Mouse (Mus musculus) kidney, embryonic 14.5 days (tissue): Measurements from ENCODE around the gene Atp8b3. TPM values are rescaled to one million over a fixed set of nuclear protein-coding genes. Genes with fewer than 3 reads are reported as not detected.
A peak's percentile ranks its signal among the peaks of the same experiment; 100 is the strongest.

Experiments used
- ATAC-seq: fragments of 200-750 bp; cut with Nextera tagmentation; 2 replicates; pipeline ENCODE4 v1.8.0; 2017; ENCODE audit warnings: moderate number of reproducible peaks, mild to moderate bottlenecking, moderate TSS enrichment, moderate library complexity; ENCODE audit not compliant: low FRiP score, low TSS enrichment
- H3K27ac ChIP-seq: fragments of 300-500 bp; sonication (generic); 2 replicates; pipeline ENCODE4 v1.5.1; 2014; ENCODE audit warnings: low read depth, mild to moderate bottlenecking, low read length, moderate library complexity, mixed read lengths
- H3K27me3 ChIP-seq: fragments of 300-500 bp; sonication (generic); 2 replicates; pipeline ENCODE4 v1.6.1; 2014; ENCODE audit warnings: mild to moderate bottlenecking, low read length; ENCODE audit not compliant: control insufficient read depth, insufficient read depth
- H3K36me3 ChIP-seq: fragments of 300-500 bp; sonication (generic); 2 replicates; pipeline ENCODE4 v1.6.1; 2014; ENCODE audit warnings: low read length, mixed read lengths; ENCODE audit not compliant: control insufficient read depth, insufficient read depth
- H3K4me1 ChIP-seq: fragments of 300-500 bp; sonication (generic); 2 replicates; pipeline ENCODE4 v1.6.1; 2014; ENCODE audit warnings: low read length, mixed read lengths; ENCODE audit not compliant: control insufficient read depth, insufficient read depth
- H3K4me2 ChIP-seq: fragments of 300-500 bp; sonication (generic); replicated peaks from 2 replicates; pipeline ENCODE4 v1.6.1; 2014; ENCODE audit warnings: low read depth, mild to moderate bottlenecking, low read length
- H3K4me3 ChIP-seq: fragments of 300-500 bp; sonication (generic); 2 replicates; pipeline ENCODE4 v1.5.1; 2014; ENCODE audit warnings: mild to moderate bottlenecking, low read length
- H3K9ac ChIP-seq: fragments of 300-500 bp; sonication (generic); 2 replicates; pipeline ENCODE4 v1.6.1; 2014; ENCODE audit warnings: low read depth, mild to moderate bottlenecking, low read length, moderate library complexity
- H3K9me3 ChIP-seq: fragments of 300-500 bp; sonication (generic); 2 replicates; pipeline ENCODE4 v1.6.1; 2016; ENCODE audit warnings: low read length; ENCODE audit not compliant: control insufficient read depth
- WGBS: fragments of 180-500 bp; shearing (Covaris S2); extraction: QIAGEN DNeasy Blood & Tissue Kit; methylation state at CpG from one replicate; pipeline ENCODE4 v1.1.7; 2014; 5-methylcytosine and 5-hydroxymethylcytosine counted together
- polyA plus RNA-seq: library from polyadenylated mRNA; unstranded; fragments of >200 nt; fragmentation: Nextera tagmentation; extraction: Ambion mirVana; gene quantifications from 2 replicates; pipeline ENCODE4 v1.2.1, GENCODE M21; 2014

Gene Atp8b3
- polyA plus RNA-seq, 1 experiment from 2014 or later = 0.22 TPM

GRCm38 (mm10) chr10:80496421-80496820 is 42.5 kb downstream of the Atp8b3 start:
- Histone ChIP-seq H3K4me1 (peaks cover 10% of the 10 kb centered on the region; the same call in 1 of the 2 replicates), H3K9ac (no peak overlapping the region), H3K27me3 (peaks cover 100% of the 10 kb centered on the region), H3K36me3 (no peaks in the 10 kb centered on the region), H3K4me2 (no peak overlapping the region), H3K9me3 (no peaks in the 10 kb centered on the region), H3K27ac (no peak overlapping the region), H3K4me3 (no peak overlapping the region)
- WGBS = under 1% methylated on average over 20 of the region's 20 CpGs
- no peak for ATAC-seq

- no peak overlapping the region for H3K9ac ChIP-seq
- no peak overlapping the region for H3K27ac ChIP-seq
- H3K9me3 ChIP-seq = no peaks in the 10 kb centered on the region
- H3K4me1 ChIP-seq = peaks cover 10% of the 10 kb centered on the region; the same call in 1 of the 2 replicates
- ATAC-seq = no peak
- peak overlapping the region; percentile 36 for H3K4me3 ChIP-seq
- 0% methylated on average over 29 of the region's 35 CpGs for WGBS
- H3K4me2 ChIP-seq = peak overlapping the region; percentile 52
- peaks cover 100% of the 10 kb centered on the region for H3K27me3 ChIP-seq
- H3K36me3 ChIP-seq = no peaks in the 10 kb centered on the region
These were observed 43.0 kb downstream of the Atp8b3 start for GRCm38 (mm10) chr10:80495901-80496300.

GRCm38 (mm10) chr10:80494732-80495131 is 44.2 kb downstream of the Atp8b3 start, which contains the start of gene Onecut3:
Onecut3 (plus strand) TSS chr10:80494835.
- peak within 1 kb of the TSS; percentile 52 for H3K4me2 ChIP-seq
- H3K27ac ChIP-seq = no peak within 1 kb of the TSS
- no peaks in the 10 kb centered on the region for H3K9me3 ChIP-seq
- 0 out of 2 replicates have a peak within 1 kb of the TSS, but pooled peaks have one; percentile 14 for H3K9ac ChIP-seq
- 0 out of 2 replicates have a peak, but pooled peaks have one; percentile 41 for ATAC-seq
- peak within 1 kb of the TSS; percentile 36 for H3K4me3 ChIP-seq
- peaks cover 13% of the 10 kb centered on the region; the same call in 1 of the 2 replicates for H3K4me1 ChIP-seq
- WGBS = 2% methylated on average over 34 of the region's 42 CpGs
- peaks cover 100% of the 10 kb centered on the region for H3K27me3 ChIP-seq
- H3K36me3 ChIP-seq = no peaks in the 10 kb centered on the region

- H3K4me1 ChIP-seq = peaks cover 6% of the 10 kb centered on the region; the same call in 1 of the 2 replicates
- peaks cover 4% of the 10 kb centered on the region; the same call in 1 of the 2 replicates for H3K9me3 ChIP-seq
- H3K36me3 ChIP-seq = no peaks in the 10 kb centered on the region
- peaks cover 95% of the 10 kb centered on the region for H3K27me3 ChIP-seq
- no peak overlapping the region for H3K4me2 ChIP-seq
- no peak overlapping the region for H3K27ac ChIP-seq
- no peak overlapping the region for H3K9ac ChIP-seq
- ATAC-seq = no peak
- WGBS = under 1% methylated on average over 22 of the region's 22 CpGs
- H3K4me3 ChIP-seq = no peak overlapping the region
These were observed 48.9 kb downstream of the Atp8b3 start for GRCm38 (mm10) chr10:80490051-80490450.

GRCm38 (mm10) chr10:80486862-80487379 is 52.0 kb downstream of the Atp8b3 start:
- WGBS = 82% methylated on average over 7 of the region's 7 CpGs
- H3K27me3 ChIP-seq = peaks cover 90% of the 10 kb centered on the region
- H3K27ac ChIP-seq = no peak overlapping the region
- H3K4me1 ChIP-seq = 0 out of 2 replicates have a peak, but pooled peaks cover 3% of the 10 kb centered on the region
- no peaks in the 10 kb centered on the region for H3K36me3 ChIP-seq
- no peak overlapping the region for H3K4me3 ChIP-seq
- H3K4me2 ChIP-seq = no peak overlapping the region
- no peak overlapping the region for H3K9ac ChIP-seq
- ATAC-seq = no peak
- H3K9me3 ChIP-seq = peaks cover 4% of the 10 kb centered on the region; the same call in 1 of the 2 replicates

GRCm38 (mm10) chr10:80481002-80481401 is 57.9 kb downstream of the Atp8b3 start:
- no peaks in the 10 kb centered on the region for H3K36me3 ChIP-seq
- no peaks in the 10 kb centered on the region for H3K9me3 ChIP-seq
- H3K4me3 ChIP-seq = no peak overlapping the region
- no peaks in the 10 kb centered on the region for H3K4me1 ChIP-seq
- H3K27ac ChIP-seq = no peak overlapping the region
- H3K4me2 ChIP-seq = no peak overlapping the region
- ATAC-seq = no peak
- 13% methylated on average over 5 of the region's 5 CpGs for WGBS
- no peak overlapping the region for H3K9ac ChIP-seq
- peaks cover 47% of the 10 kb centered on the region for H3K27me3 ChIP-seq

GRCm38 (mm10) chr10:80478531-80478930 is 60.4 kb downstream of the Atp8b3 start:
- Histone ChIP-seq H3K36me3 (no peaks in the 10 kb centered on the region), H3K27ac (no peak overlapping the region), H3K4me1 (no peaks in the 10 kb centered on the region), H3K9ac (no peak overlapping the region), H3K9me3 (no peaks in the 10 kb centered on the region), H3K4me3 (no peak overlapping the region), H3K27me3 (peaks cover 23% of the 10 kb centered on the region), H3K4me2 (no peak overlapping the region)
- 75% methylated on average over 5 of the region's 5 CpGs for WGBS
- ATAC-seq = no peak

- H3K27me3 ChIP-seq = peaks cover 20% of the 10 kb centered on the region
- H3K4me3 ChIP-seq = peak overlapping the region; percentile 53
- no peaks in the 10 kb centered on the region for H3K36me3 ChIP-seq
- no peaks in the 10 kb centered on the region for H3K9me3 ChIP-seq
- H3K4me1 ChIP-seq = no peaks in the 10 kb centered on the region
- 0 out of 2 replicates have a peak overlapping the region, but pooled peaks have one; percentile 1 for H3K27ac ChIP-seq
- WGBS = 1% methylated on average over 57 of the region's 58 CpGs
- H3K9ac ChIP-seq = peak overlapping the region; percentile 61
- ATAC-seq = peak; percentile 89
- peak overlapping the region; percentile 64 for H3K4me2 ChIP-seq
These were observed 63.5 kb downstream of the Atp8b3 start for GRCm38 (mm10) chr10:80475290-80475959.
